Mouse (Mus musculus) kidney, adult 2 months (tissue): ENCODE measurements at regions not wholly inside any gene's neighbourhood (a gene's known extent, or its start where the extent isn't known, plus 50 kb on each side); places are given as distances from the start of the nearest gene placed in this dataset.

ENCODE experiments used
- CTCF ChIP-seq: fragments of 200-500 bp; conservative IDR thresholded peaks from 2 replicates; pipeline ENCODE4 v1.5.1; 2011; ENCODE audit warnings: low read depth, mild to moderate bottlenecking, control low read depth, low read length, moderate library complexity, mixed read lengths; ENCODE audit not compliant: insufficient read depth, insufficient read length
- POLR2A ChIP-seq: fragments of 200-500 bp; IDR thresholded peaks from one replicate; pipeline ENCODE4 v1.6.1; 2011; ENCODE audit warnings: low read depth, low read length, control low read depth

DNA sequence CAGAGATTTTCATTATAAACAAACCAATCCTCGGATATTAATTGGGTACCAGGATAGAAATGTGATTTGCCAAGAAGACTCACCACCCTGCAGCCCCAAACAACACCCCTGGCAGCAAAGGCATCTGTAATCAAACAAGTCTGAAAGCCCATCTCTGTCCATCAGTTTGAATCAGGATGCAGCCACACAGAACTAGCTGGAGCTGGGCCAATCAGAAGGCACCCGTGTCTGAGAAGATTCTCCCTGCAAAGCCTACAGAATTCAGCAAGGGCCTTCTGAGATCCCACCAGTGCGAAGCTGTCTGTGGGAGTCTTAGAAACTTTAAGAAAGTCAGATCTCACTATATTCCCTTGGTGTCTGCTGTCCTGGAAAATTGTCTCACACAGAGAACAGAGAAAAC, 404.5 kb downstream of the Sox11 start:
- TF ChIP-seq CTCF (no peak), POLR2A (no peak)
